Mouse (Mus musculus) liver, adult 2 months (tissue): ENCODE measurements around the gene Kcnq2.

Experiments used
- CTCF ChIP-seq: fragments of 200-500 bp; IDR thresholded peaks from 2 replicates; pipeline ENCODE4 v1.5.1; 2011; ENCODE audit warnings: low read depth, low read length, control low read depth
- POLR2A ChIP-seq: fragments of 200-500 bp; IDR thresholded peaks from 2 replicates; pipeline ENCODE4 v1.6.1; 2011; ENCODE audit warnings: low read length, control low read depth; ENCODE audit not compliant: insufficient read depth; ENCODE audit errors: extremely low read depth

GRCm38 (mm10) chr2:181159771-181160170 lies 24.7 kb upstream of the Kcnq2 start:
- TF ChIP-seq CTCF (no peak), POLR2A (no peak)
